Mouse (Mus musculus) left cerebral cortex, adult 2 months (tissue): ENCODE measurements around the gene Nop14. TPM values are rescaled to one million over a fixed set of nuclear protein-coding genes. Genes with fewer than 3 reads are reported as not detected.

ENCODE experiments used
- DNase-seq, 2 experiments: peaks; one replicate each; pipeline ENCODE4 v3.0.0; 2021 to 2022; ENCODE audit warnings: low spot score in 2 of 2, mixed read lengths in 1 of 2; ENCODE audit errors: extremely low spot score in 1 of 2
- H3K27ac ChIP-seq: fragments of 200-600 bp; 2 replicates; pipeline ENCODE4 v1.8.1; 2022
- H3K4me3 ChIP-seq: fragments of 200-600 bp; 2 replicates; pipeline ENCODE4 v1.8.1; 2022
- CTCF ChIP-seq: fragments of 200-600 bp; IDR thresholded peaks from 2 replicates; pipeline ENCODE4 v1.8.1; 2022; ENCODE audit warnings: antibody characterized with exemption, mild to moderate bottlenecking, moderate library complexity
- intact Hi-C: fragments of 180-260 bp; cut with DNase I; formaldehyde crosslinking; loops from one replicate; pipeline ENCODE4 v1.15.1; 2025
- total RNA-seq, 2 experiments: library from RNA; stranded (reverse); gene quantifications; 2 replicates each; pipeline ENCODE4 v1.2.3; 2021

Nop14 gene
- total RNA-seq, 2 experiments from 2014 or later = 15.8 to 17.0 TPM

DNA sequence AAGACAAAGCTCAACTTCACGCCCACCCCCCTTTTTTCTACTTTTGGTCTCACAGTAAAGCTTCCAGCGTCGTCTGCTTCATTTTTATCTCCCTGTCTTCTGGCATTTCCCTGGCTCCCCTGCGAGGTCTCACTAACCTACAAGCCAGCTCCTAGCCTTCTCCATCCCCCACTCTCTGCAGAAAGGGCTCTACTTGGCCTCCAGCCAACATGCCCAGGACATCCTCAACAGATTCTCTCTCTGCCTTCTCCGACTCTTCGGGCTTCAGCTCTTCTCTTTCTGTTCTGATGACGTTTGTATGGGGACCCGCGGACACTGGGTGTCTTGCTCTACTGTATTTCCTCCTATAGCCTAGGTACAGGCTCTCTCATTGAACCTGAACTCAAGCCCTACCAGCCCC lies 5.1 kb downstream of the Nop14 start:
- no peak overlapping the region for H3K27ac ChIP-seq
- no peak overlapping the region for H3K4me3 ChIP-seq
- intact Hi-C loops = no loop called here
- no peak for TF ChIP-seq CTCF
- DNase-seq = no peak

DNA sequence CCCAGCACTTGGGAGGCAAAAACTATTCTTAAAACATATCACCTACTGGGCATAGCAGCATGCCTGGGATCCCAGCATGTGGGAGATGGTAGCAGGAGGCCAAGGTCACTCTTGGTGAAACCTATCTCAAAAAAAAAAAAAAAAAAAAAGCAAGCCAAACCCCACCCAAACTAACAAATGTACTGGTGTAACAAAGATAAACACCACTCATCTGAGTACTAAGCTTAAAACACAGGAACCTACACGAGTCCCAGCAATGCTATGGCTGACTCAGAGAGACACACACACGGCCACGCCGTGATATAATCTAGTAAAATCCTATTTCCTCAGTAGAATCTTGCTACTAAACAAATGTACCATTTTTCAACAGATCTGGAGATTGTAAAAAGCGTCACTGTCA lies 7.0 kb downstream of the Nop14 start:
- TF ChIP-seq CTCF = no peak
- no peak for DNase-seq
- intact Hi-C loops = no loop called here
- H3K27ac ChIP-seq = no peak overlapping the region
- no peak overlapping the region for H3K4me3 ChIP-seq

GRCm38 (mm10) chr5:34647581-34647980 lies 12.4 kb downstream of the Nop14 start:
- Histone ChIP-seq H3K4me3 (no peak overlapping the region), H3K27ac (no peak overlapping the region)
- peak; percentile 75 for TF ChIP-seq CTCF
- intact Hi-C loops = loop anchor here (1.0 to 10.0 kb wide), 2 partner anchors 100 to 433 kb away; no protein-coding TSS in a partner anchor
- DNase-seq = peak in 1 of 2 experiments; percentile 59

DNA sequence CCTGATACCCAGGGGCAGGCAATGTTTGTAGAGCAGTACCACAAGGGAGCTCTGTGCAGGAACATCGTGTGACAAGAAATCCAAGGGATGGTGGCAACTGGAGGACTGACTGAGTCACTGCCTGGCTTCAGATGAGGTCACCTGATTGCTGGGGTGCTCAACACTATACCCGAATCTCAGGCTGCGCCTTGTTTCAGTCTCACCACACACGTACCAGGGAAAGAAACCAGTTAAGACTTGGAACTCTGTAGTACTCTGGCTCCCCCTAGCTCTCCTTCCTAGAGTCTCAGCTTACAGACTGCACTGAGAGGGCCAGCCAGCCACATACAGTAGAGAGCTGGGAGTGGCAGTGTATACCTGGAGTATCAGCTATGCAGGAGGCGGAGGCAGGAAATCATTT lies 17.0 kb downstream of the Nop14 start:
- intact Hi-C loops = loop anchor here (10.0 kb wide), 1 partner anchor 428 kb away; no protein-coding TSS in a partner anchor
- Histone ChIP-seq H3K4me3 (no peak overlapping the region), H3K27ac (no peak overlapping the region)
- DNase-seq = peak; percentile 60 to 63
- peak; percentile 77 for TF ChIP-seq CTCF

GRCm38 (mm10) chr5:34641991-34642390 lies 18.0 kb downstream of the Nop14 start:
- no peak for DNase-seq
- no peak for TF ChIP-seq CTCF
- H3K27ac ChIP-seq = no peak overlapping the region
- no peak overlapping the region for H3K4me3 ChIP-seq
- intact Hi-C loops = loop anchor here (10.0 kb wide), 1 partner anchor 427 kb away; no protein-coding TSS in a partner anchor

GRCm38 (mm10) chr5:34637591-34638156 lies 22.3 kb downstream of the Nop14 start:
- intact Hi-C loops = loop anchor here (2.0 to 5.0 kb wide), 2 partner anchors 113 to 265 kb away; partner anchors contain the start of gene Sh3bp2
- H3K27ac ChIP-seq = no peak overlapping the region
- no peak for TF ChIP-seq CTCF

DNA sequence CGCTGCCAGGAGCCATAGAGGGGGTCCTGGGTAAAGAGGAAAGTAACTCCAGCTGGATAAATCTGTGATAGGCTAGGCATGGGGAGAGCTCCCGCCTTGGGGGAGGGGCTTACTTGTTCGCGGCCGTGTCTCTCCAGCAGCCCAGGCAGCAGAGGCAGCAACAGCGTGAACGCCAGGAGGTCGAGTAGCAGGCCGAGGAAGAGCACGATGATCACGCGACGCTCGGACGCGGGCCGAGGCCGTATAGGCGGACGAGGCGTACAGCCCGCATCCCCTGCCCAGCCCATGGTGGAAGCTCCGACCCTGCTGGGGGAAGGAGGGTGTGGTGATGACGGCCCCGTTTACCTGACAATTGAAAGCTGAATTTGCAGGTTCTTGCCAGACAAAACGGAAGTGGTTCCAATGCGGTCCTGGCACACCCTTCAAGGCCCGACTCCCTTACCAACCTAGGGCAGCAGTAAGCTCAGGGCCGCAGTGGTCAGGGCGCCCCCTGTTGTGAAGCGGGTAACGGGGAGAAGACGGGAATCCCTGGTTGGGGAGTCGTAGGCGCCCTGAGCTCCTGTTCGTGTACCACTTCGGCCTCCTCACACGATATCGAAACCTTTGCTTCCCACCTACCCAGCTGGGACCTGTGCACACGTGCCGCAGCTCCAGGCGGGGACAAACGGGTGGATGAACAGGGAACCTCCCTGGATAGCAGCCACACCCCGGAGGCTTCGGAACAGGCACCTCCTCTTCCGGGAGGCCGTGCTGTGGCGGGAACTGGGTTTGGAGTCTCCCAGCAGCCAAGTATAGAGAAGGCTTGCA lies 23.3 kb downstream of the Nop14 start, which contains the start of gene Mfsd10:
TSS of gene Mfsd10 (minus strand) at position 732 of the 807 bp plus-strand sequence.
- peak within 1 kb of the TSS; percentile 85 for H3K4me3 ChIP-seq
- H3K27ac ChIP-seq = peak within 1 kb of the TSS; percentile 87
- TF ChIP-seq CTCF = peak; percentile 42
- intact Hi-C loops = loop anchor here (2.0 to 5.0 kb wide), 2 partner anchors 112 to 264 kb away; partner anchors contain the start of gene Sh3bp2
- DNase-seq = peak; percentile 71 to 77

More at GRCm38 (mm10) chr5:34637591-34638156, 22.3 kb downstream of the Nop14 start:
- no peak for DNase-seq
- no peak overlapping the region for H3K4me3 ChIP-seq

- DNase-seq = no peak
- H3K4me3 ChIP-seq = peak overlapping the region; percentile 85
- H3K27ac ChIP-seq = peak overlapping the region; percentile 53
- no peak for TF ChIP-seq CTCF
- intact Hi-C loops = loop anchor here (2.0 to 5.0 kb wide), 2 partner anchors 111 to 263 kb away; partner anchors contain the start of gene Sh3bp2
These were observed 24.2 kb downstream of the Nop14 start for GRCm38 (mm10) chr5:34635665-34636192.

- intact Hi-C loops = loop anchor here (5.0 kb wide), 1 partner anchor 263 kb away; no protein-coding TSS in a partner anchor
- Histone ChIP-seq H3K4me3 (no peak overlapping the region), H3K27ac (peak overlapping the region; percentile 24; the same call in 1 of the 2 replicates)
- no peak for TF ChIP-seq CTCF
- DNase-seq = no peak
These were observed 25.1 kb downstream of the Nop14 start for GRCm38 (mm10) chr5:34634746-34635400.

- TF ChIP-seq CTCF = no peak
- Histone ChIP-seq H3K27ac (no peak overlapping the region), H3K4me3 (no peak overlapping the region)
- intact Hi-C loops = no loop called here
- no peak for DNase-seq
These were observed 26.3 kb downstream of the Nop14 start for GRCm38 (mm10) chr5:34633641-34634040.

DNA sequence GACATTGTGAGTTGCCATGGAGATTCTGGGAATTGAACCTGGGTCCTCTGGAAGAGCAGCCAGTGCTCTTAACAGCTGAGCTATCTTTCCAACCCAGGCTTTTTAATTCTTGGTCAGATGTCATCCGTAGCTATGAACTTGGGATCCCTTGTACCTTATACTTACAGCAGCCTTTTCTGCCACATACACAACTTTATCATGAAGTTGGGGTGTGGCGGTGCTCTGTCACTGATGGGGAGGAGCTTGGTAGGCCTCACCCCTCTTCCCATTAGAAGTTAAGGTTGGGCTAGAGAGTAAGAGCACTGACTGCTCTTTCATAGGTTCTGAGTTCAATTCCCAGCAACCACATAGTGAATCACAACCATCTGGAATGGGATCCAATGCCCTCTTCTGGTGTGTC lies 27.0 kb downstream of the Nop14 start:
- Histone ChIP-seq H3K27ac (no peak overlapping the region), H3K4me3 (no peak overlapping the region)
- TF ChIP-seq CTCF = no peak
- intact Hi-C loops = no loop called here
- DNase-seq = no peak
